ENCODE assay signal across 24 mouse cellular contexts in genomic region chr9:30141186-30141585, GRCm38 (mm10).
DNase-seq lines count a peak whose midpoint lies in the region; ATAC-seq lines count a peak whose summit lies in the region.
"Had no signal": no experiment of that assay in that cellular context is flagged by ENCODE, and none has a peak within 500 bp of the region (broad histone marks: within the 10 kb centered on the region; RNA-seq: fewer than 3 reads in every experiment).

No protein-coding gene starts in this region.

- ATAC-seq in frontal cortex, adult (ENCODE audit: low TSS enrichment), result peak; percentile 80
- ATAC-seq: intestine, postnatal 0 days; midbrain, embryonic 15.5 days; Patski had no signal

- no peak for DNase-seq in frontal cortex, postnatal 10 days (ENCODE audit: low spot score in 2 of 2)
- peak; percentile 68 for DNase-seq in right cerebral cortex, adult 18-20 months
- no peak for DNase-seq in right cerebral cortex, postnatal 4 days
- DNase-seq in left cerebral cortex, adult 9 months (ENCODE audit: low spot score in 2 of 2), result peak; percentile 54 to 57
- peak; percentile 44 to 76 for DNase-seq in right cerebral cortex, postnatal 36 days (ENCODE audit: low spot score in 2 of 2)
- DNase-seq in liver, result no peak
- no peak for DNase-seq in adrenal gland, postnatal 14 days
- DNase-seq: adrenal gland, postnatal 10 days; cerebellum, adult 18-20 months; embryo, embryonic 11 days; gastrocnemius, adult 2 months; gastrocnemius, postnatal 36 days; heart, adult 2 months; heart, postnatal 10 days; kidney, adult 9 months; kidney, postnatal 10 days; lung, adult 2 months; lung, postnatal 10 days; thymus, adult 2 months; thymus, postnatal 36 days had no signal

Comparison
In these comparisons a context has a peak if more than half of its experiments do, and no peak if none do; other contexts are left out.
1. DNase-seq: peak in right cerebral cortex, adult 18-20 months (single experiment), left cerebral cortex, adult 9 months (2 of 2) and right cerebral cortex, postnatal 36 days (2 of 2); none in frontal cortex, postnatal 10 days (0 of 2), right cerebral cortex, postnatal 4 days (single experiment), liver (single experiment) and adrenal gland, postnatal 14 days (single experiment).